In the genomic region with DNA sequence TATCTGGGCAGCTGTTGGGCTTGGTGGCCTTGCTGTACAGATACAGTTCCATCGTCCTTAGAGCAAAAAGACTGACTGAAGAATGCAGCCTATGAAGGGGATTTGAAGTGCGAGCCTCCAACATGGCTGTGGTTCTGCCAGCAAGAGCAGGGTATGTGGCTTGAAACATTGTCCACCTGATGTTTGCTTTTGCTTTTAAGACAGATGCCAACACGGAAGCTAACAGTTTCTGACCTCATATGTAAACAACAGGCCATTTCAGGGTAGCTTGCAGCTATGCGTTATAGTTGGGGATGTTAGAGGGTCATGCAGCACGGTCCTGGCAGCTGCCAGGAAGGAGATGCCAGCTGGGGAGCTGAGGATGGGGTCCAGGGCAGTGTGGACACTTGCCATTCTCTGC, we compare ENCODE assay signal across 25 mouse cellular contexts. TPM values are rescaled to one million over a fixed set of nuclear protein-coding genes. Genes with fewer than 3 reads are reported as not detected.
"Had no signal": no experiment of that assay in that cellular context is flagged by ENCODE, and none has a peak within 500 bp of the region (broad histone marks: within the 10 kb centered on the region; RNA-seq: fewer than 3 reads in every experiment).

No protein-coding gene starts in this region.

- H3K4me1 ChIP-seq: midbrain, embryonic 15.5 days had no signal

- H3K36me3 ChIP-seq: liver, embryonic 12.5 days; liver, embryonic 15.5 days; midbrain, embryonic 12.5 days; midbrain, embryonic 15.5 days; neural tube, embryonic 13.5 days; stomach, embryonic 15.5 days had no signal

- DNase-seq: kidney, adult 2 months; kidney, postnatal 25 days; retina, postnatal 1 day; right cerebral cortex, postnatal 25 days; spleen, adult 18-20 months; thymus, postnatal 36 days had no signal

- H3K9me3 ChIP-seq: liver, embryonic 12.5 days; liver, embryonic 15.5 days; midbrain, embryonic 12.5 days; midbrain, embryonic 15.5 days; neural tube, embryonic 13.5 days; stomach, embryonic 15.5 days had no signal

- H3K4me3 ChIP-seq: liver, embryonic 12.5 days; liver, embryonic 15.5 days; midbrain, embryonic 12.5 days; midbrain, embryonic 15.5 days; neural tube, embryonic 13.5 days; stomach, embryonic 15.5 days had no signal

- H3K27ac ChIP-seq: liver, embryonic 12.5 days; liver, embryonic 15.5 days; macrophage; midbrain, embryonic 12.5 days; midbrain, embryonic 15.5 days; neural tube, embryonic 13.5 days; stomach, embryonic 15.5 days had no signal

- H3K4me2 ChIP-seq: liver, embryonic 12.5 days; liver, embryonic 15.5 days; midbrain, embryonic 12.5 days; midbrain, embryonic 15.5 days; neural tube, embryonic 13.5 days; stomach, embryonic 15.5 days had no signal

- H3K9ac ChIP-seq: liver, embryonic 12.5 days; liver, embryonic 15.5 days; midbrain, embryonic 12.5 days; midbrain, embryonic 15.5 days; neural tube, embryonic 13.5 days; stomach, embryonic 15.5 days had no signal

- ATAC-seq: intestine, postnatal 0 days; liver, embryonic 12.5 days; midbrain, embryonic 15.5 days had no signal

- H3K27me3 ChIP-seq: liver, embryonic 12.5 days; liver, embryonic 15.5 days; midbrain, embryonic 12.5 days; midbrain, embryonic 15.5 days; neural tube, embryonic 13.5 days; stomach, embryonic 15.5 days had no signal

RNA-seq across cellular contexts. Expression of a gene that starts 20.9 kb away (rescaled TPM):
- total RNA-seq: neutrophil, adult 5-6 weeks had no signal
- polyA plus RNA-seq: kidney, adult 2 months; macrophage had no signal

RNA-seq across cellular contexts. Expression of a gene that starts 30.6 kb away (rescaled TPM):
- total RNA-seq: layer of hippocampus, adult 8-10 months; megakaryocyte, adult 5-6 weeks; neutrophil, adult 5-6 weeks had no signal
- polyA plus RNA-seq: intestine, embryonic 14.5 days; intestine, postnatal 0 days; kidney, adult 2 months; kidney, embryonic 14.5 days; kidney, postnatal 0 days; large intestine, adult 2 months; limb, embryonic 11.5 days; limb, embryonic 14.5 days; liver, embryonic 12.5 days; liver, embryonic 15.5 days; macrophage; midbrain, embryonic 12.5 days; midbrain, embryonic 15.5 days; neural tube, embryonic 13.5 days; stomach, embryonic 15.5 days; thymus, postnatal 0 days; urinary bladder, adult 2 months had no signal
